Mouse (Mus musculus) lung, postnatal 4 days (tissue): ENCODE measurements around the gene Nrcam.

Experiments used
- DNase-seq, 2 experiments: peaks; one replicate each; pipeline ENCODE4 v3.0.0; 2021

Nrcam gene

DNA sequence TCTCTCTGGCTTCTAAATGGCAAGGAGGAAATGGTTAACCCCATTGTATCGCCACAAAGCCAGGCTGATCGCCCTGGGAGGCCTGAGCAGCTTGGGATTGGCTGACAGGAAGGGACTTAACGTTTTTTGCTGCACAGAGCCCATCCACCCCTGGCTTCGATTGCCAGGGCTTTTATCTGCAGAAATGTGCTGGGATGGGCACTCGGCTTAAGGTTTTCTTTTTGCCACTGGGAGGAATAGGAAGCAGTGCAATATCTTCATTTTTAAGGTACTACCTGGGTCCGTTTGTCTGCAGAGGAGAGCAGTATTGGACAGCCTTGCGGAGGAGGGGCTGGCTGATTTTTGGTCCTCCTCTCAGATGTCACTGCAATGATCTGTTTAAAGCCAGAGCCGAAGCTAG is 110.2 kb downstream of the Nrcam start:
- DNase-seq, result no peak

DNA sequence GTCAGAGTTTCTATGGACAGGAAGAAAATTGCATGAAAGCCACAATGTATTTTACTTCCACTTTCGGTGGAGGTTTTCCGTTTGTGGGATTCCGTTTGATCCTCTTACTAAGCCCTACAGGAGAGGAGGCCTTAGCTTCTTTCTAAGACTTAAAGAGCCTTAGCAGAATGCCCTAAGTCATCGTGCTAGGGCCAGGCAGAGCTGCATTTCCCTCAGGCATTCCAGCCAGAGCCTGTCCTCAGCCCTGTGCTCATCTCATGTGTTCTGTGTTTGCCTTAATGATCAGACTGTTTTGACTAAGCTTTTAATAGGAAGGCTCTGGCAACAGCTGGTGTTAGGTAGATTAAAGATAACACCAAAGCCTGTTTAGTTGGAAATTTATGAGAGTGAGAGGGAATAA is 111.5 kb downstream of the Nrcam start:
- no peak for DNase-seq

DNA sequence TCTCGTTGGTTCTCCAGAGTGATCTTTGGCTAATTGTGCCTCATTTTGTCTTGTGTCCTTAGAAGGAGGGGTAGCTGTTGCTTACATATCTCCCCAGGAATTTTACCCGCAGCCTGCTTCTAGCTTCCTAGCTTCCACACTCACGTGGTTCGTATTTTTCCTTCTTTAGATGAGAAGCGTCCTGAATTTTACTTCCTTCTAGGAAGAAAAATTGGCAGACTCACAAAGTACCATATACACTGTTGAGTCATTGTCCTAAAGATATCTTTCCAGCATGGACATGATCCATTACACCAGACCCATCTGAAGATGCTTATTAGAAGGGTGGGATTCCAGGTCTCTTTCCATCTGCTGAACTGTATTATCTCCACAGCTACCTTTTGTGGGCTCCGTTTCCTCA is 122.2 kb downstream of the Nrcam start:
- no peak for DNase-seq

- DNase-seq, result no peak
These were observed 123.1 kb downstream of the Nrcam start for GRCm38 (mm10) chr12:44451742-44452141.

DNA sequence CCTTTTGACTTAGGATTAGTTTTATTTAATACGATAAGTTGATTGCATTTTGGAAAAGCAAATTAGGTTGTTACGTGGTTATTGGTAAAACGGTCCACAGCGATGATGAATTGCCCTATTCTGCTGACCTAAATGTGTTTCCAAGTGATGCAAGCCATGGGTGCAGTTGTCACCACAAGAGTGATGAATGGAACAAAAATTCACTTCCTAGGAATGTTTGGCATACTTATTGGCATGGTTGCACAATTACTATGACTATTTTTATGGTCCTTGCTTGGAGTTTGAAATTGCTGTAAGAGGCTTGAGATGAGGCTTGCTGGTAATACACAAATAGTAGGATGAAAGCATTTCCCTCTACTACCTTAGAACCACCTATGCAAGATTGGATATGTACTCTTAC is 125.1 kb downstream of the Nrcam start:
- DNase-seq, result no peak

- no peak for DNase-seq
These were observed 129.3 kb downstream of the Nrcam start for GRCm38 (mm10) chr12:44457961-44458360.

DNA sequence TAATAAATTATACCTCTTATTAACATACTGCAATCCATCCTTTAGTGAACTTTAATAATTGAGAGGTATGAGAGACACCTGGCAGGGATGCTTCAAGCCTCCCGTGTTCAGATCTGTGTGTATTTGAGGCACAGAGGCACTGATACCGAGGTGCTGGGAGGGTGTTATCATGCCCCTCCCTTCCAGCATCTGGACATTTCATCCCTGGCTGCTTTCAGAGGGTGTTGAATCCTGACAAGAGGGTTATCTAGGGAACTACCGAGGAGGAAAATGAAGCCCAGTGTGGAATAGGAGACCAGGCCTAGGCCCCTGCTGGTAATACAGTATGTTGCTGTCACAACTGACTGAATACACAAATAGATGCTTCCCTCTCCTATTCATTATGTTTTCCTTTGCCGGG is 133.8 kb downstream of the Nrcam start:
- no peak for DNase-seq

DNA sequence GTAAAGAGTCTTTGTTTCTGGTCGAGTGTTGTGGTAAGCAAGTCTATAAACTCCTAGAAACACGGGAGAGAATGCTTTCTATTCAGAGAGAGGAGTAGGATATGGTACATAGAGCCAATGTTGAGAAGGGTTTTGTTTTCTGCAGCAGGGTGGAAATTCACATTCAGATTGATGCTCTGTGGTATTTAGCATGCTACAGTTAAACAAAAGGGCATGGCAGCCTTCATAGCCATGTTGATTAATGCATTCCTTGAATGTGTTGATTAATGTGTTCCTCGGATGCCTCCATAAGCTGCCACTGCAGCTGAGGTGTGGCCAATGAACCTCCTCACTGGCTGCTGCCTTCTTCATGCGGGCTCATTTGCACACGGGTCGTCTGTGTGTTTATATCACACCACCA is 134.3 kb downstream of the Nrcam start:
- no peak for DNase-seq

DNA sequence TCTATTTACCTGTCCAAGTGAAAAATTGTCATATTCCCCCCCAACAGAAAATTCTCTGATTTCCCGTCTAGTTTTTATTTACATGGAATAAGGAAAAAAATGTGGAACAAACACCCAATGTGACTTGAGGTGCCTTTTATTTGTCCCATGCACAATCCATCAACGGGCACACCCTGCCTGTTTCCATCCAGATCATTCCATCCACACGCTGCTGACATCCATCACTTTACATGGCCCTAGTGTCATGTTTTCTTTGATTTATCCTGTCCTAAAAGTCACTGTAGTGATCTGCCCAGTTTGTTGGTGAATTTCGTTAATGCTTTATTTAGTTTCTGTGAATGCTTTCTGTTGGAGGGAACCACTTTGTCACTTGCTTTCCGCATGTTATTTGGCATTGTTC is 142.4 kb downstream of the Nrcam start:
- no peak for DNase-seq

DNA sequence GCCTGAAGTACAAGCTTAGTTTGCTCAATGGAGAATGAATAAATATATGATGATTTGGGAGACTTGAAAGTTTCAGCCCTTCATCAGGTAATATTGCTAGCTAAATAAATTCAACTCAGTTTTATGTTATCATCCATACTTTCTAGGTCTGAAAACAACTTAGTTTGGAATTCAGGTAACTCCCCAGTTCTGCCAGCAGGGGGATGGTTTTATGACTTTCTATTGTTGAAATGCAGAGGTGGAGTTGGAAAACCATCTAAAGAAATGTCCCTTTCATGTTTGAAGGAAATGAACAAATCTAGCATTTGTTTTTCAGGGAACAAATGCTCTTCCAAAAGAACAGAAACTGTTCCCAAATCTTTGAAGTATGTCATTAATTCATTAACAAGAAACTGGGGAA is 146.7 kb downstream of the Nrcam start:
- no peak for DNase-seq

- no peak for DNase-seq
These were observed 150.8 kb downstream of the Nrcam start for GRCm38 (mm10) chr12:44479260-44480030.

DNA sequence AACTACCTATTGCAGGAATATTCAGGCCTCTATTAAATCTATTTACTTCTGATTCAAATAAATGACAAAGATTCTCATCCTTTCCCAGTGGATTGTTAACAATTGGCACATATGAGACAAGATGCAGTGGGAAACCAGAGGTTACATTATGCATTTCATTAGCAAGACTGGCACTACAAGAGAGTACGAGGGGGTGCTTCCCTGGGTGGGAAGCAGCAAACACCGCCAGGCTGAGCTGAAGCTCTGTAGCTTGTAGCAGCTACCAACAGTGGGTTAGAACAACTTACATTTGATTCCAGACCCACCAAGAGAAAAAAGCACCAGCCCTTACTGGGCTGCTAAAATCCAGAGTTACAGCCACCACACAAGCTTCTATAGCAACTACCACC is 151.3 kb downstream of the Nrcam start:
- DNase-seq, result no peak

GRCm38 (mm10) chr12:44481415-44481814 is 152.7 kb downstream of the Nrcam start:
- DNase-seq, result no peak

DNA sequence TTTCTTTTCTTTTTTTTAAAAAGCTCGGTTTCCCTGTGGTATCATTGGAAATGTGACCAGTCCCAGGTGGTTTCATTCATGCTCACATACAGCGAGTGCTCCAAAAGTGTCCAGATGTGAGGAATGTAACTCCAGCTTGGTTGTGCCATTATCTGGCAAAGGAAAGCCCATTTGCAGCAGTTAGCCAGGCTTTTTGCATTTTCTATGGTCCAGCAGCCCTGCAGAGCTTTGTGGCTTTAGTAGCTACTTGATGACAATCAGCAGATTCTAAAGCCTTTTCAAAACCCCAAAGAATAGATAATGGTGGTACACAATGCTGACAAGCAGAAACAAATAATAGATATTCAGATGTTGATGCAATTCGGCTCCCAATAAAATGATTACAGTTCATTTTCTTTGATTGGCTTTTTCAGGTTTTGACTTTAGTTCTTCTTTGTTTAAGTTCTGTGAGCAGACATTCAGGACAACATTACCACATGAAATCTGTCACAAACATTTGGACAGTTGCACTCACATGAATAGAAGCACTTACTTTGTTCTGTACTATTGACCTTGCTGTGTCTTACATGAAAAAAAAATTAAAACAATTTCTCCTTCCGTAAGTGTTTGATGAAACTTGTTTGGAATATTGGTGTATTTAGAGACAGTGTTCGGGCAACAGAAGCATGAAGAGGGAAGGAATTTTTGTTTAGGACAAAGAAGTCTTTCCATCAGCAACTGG is 164.2 kb downstream of the Nrcam start:
- peak; percentile 8 to 41 for DNase-seq

DNA sequence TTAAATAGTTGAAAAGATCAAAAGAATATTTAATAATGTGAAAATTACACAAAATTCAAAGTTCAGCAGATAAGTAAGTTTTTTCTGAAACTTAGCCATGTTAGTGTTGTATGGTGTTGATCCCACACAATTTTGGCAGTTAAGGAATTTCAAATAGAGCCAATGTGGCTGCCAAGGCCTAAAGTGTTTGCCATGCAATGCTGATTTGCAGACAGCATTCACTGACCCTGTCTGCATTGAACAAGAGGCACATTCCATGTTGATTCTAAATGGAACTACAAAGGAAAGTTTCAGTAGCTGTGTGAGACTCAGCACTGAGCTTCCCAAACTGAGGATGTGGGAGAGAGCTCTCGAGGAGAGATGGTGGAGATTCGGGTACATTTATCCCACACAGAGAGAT is 169.1 kb downstream of the Nrcam start:
- DNase-seq, result peak in 1 of 2 experiments; percentile 27

- no peak for DNase-seq
These were observed 170.2 kb downstream of the Nrcam start for GRCm38 (mm10) chr12:44498872-44499271.

- no peak for DNase-seq
These were observed 173.3 kb downstream of the Nrcam start for GRCm38 (mm10) chr12:44501807-44502487.

- no peak for DNase-seq
These were observed 175.1 kb downstream of the Nrcam start for GRCm38 (mm10) chr12:44503737-44504136.

DNA sequence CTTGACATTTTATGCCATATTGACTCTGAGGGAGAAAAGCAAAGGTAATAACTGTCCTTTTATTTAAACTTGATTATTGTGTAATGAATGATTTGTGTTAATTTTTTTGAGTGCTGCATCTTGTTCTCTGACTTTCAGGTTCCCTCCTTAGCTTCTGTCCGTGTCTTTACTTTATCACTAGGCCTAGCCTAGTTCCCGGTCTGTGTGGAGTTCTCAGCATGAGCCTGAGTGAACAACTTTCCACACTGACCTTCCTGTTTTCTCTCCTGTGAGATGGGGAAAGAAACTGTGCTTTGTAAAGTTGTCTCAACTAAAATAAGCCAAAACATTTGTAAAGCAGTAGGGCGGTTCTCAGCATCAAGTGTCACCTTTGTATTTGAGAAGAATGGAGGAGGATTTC is 179.9 kb downstream of the Nrcam start:
- DNase-seq, result no peak

GRCm38 (mm10) chr12:44509406-44510104 is 180.9 kb downstream of the Nrcam start:
- DNase-seq, result no peak

DNA sequence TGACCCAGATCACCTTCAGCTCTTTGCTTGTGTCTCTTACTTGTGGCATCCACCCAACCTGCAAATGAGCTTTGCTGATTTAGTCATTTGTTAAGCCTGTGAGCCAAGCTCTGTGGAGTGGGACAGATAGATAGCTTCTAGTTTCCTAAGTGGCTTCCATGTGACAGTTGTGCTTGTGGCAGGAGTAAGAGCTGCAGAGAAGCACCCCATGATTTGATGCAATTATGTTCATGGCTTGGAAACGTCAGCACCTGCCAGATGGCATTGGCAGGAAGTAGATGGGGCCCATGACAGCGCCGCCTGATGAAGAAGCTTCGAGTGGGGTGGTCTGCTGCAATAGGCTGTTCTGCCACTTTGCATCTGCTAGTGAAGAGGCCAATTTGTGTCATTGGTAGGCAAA is 186.4 kb downstream of the Nrcam start:
- DNase-seq, result no peak

GRCm38 (mm10) chr12:44519440-44520141 is 190.9 kb downstream of the Nrcam start:
- no peak for DNase-seq

DNA sequence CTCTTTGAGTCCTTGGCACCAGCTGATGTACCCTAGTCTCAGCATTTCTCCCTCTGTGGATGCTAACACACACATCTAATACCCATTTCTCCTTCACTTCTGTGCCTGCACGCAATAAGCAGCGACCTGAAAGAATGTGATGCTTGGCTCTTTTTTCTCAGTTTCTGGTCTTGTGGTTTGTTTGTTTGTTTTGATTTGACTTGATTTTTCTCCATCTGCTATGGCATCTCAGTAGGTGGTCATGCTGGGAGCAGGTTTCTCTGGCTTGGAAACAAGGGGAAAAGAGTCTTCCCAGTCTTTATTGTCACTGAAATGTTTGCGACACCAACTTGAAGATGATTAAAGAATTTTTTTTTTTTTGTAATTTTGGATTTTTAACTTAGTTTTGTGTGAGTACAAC is 192.8 kb downstream of the Nrcam start:
- no peak for DNase-seq
